Mouse (Mus musculus): ENCODE data around the gene Dnase2a. TPM values are rescaled to one million over a fixed set of nuclear protein-coding genes. Genes with fewer than 3 reads are reported as not detected.
A peak's percentile ranks its signal among the peaks of the same experiment; 100 is the strongest.

The Dnase2a gene
- polyA plus RNA-seq, 1 experiment from 2014 or later: 5.5 TPM

DNA sequence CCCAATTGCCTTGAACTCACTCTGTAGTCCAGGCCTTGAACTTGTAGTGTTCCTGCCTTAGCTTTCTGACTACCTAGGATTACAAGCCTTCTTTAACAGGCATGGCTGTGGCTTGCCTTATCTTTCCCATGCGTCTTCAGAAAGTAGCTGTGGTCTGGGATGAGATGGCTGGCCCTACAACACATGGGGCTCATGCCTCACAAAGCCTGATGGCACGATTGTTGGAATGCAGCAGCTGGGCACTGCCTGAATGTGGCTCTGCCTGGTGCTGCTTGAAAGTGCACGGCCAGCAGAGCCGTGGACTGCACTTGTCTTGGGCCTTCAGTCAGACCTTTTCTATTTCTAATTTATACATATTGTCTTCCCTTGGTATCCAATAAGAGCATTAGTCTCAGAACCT, 23.6 kb upstream of the Dnase2a start:
- no peaks in the 10 kb centered on the region for H3K27me3 ChIP-seq (ENCODE audit: control insufficient read depth, insufficient read depth, low read length)
- 87% methylated on average over 4 of the region's 4 CpGs for WGBS

GRCm38 (mm10) chr8:84888280-84888679, 20.1 kb upstream of the Dnase2a start:
- WGBS: 96% methylated on average over 3 of the region's 3 CpGs
- Histone ChIP-seq H3K9ac (replicated peaks; ENCODE audit: low read length) (no peak overlapping the region), H3K9me3 (replicated peaks; ENCODE audit: control insufficient read depth, low read length) (no peaks in the 10 kb centered on the region), H3K4me3 (ENCODE audit: low read depth, low read length) (no peak overlapping the region), H3K36me3 (replicated peaks; ENCODE audit: control insufficient read depth, insufficient read depth, low read depth, low read length) (no peaks in the 10 kb centered on the region; the same call in 1 of the 2 replicates), H3K27ac (replicated peaks; ENCODE audit: low read depth, low read length) (no peak overlapping the region), H3K4me1 (ENCODE audit: control insufficient read depth, insufficient read depth, low read length) (no peaks in the 10 kb centered on the region), H3K4me2 (ENCODE audit: low read depth, low read length) (no peak overlapping the region), H3K27me3 (ENCODE audit: control insufficient read depth, insufficient read depth, low read length) (no peaks in the 10 kb centered on the region)
- ATAC-seq (replicated peaks; ENCODE audit: insufficient number of reproducible peaks, low FRiP score, low TSS enrichment, low read depth) (no peak), DNase-seq (ENCODE audit: low spot score) (no peak)

More for the DNA sequence above, 23.6 kb upstream of the Dnase2a start:
- no peak overlapping the region for H3K27ac ChIP-seq (replicated peaks; ENCODE audit: low read depth, low read length)
- H3K4me2 ChIP-seq (ENCODE audit: low read depth, low read length): no peak overlapping the region
- H3K4me1 ChIP-seq (ENCODE audit: control insufficient read depth, insufficient read depth, low read length): no peaks in the 10 kb centered on the region
- H3K4me3 ChIP-seq (ENCODE audit: low read depth, low read length): no peak overlapping the region
- no peaks in the 10 kb centered on the region for H3K9me3 ChIP-seq (replicated peaks; ENCODE audit: control insufficient read depth, low read length)
- no peaks in the 10 kb centered on the region; the same call in 1 of the 2 replicates for H3K36me3 ChIP-seq (replicated peaks; ENCODE audit: control insufficient read depth, insufficient read depth, low read depth, low read length)
- no peak overlapping the region for H3K9ac ChIP-seq (replicated peaks; ENCODE audit: low read length)
- ATAC-seq (replicated peaks; ENCODE audit: insufficient number of reproducible peaks, low FRiP score, low TSS enrichment, low read depth) (no peak), DNase-seq (ENCODE audit: low spot score) (no peak)

- no peak for DNase-seq (ENCODE audit: low spot score)
- H3K4me3 ChIP-seq (ENCODE audit: low read depth, low read length): no peak overlapping the region
- H3K9me3 ChIP-seq (replicated peaks; ENCODE audit: control insufficient read depth, low read length): no peaks in the 10 kb centered on the region
- no peak overlapping the region for H3K9ac ChIP-seq (replicated peaks; ENCODE audit: low read length)
- no peaks in the 10 kb centered on the region for H3K4me1 ChIP-seq (ENCODE audit: control insufficient read depth, insufficient read depth, low read length)
- ATAC-seq (replicated peaks; ENCODE audit: insufficient number of reproducible peaks, low FRiP score, low TSS enrichment, low read depth): no peak
- H3K4me2 ChIP-seq (ENCODE audit: low read depth, low read length): no peak overlapping the region
- no peaks in the 10 kb centered on the region; the same call in 1 of the 2 replicates for H3K36me3 ChIP-seq (replicated peaks; ENCODE audit: control insufficient read depth, insufficient read depth, low read depth, low read length)
- H3K27me3 ChIP-seq (ENCODE audit: control insufficient read depth, insufficient read depth, low read length): no peaks in the 10 kb centered on the region
- H3K27ac ChIP-seq (replicated peaks; ENCODE audit: low read depth, low read length): no peak overlapping the region
- WGBS: 96% methylated on average over 1 of the region's 1 CpGs
These were observed 19.2 kb upstream of the Dnase2a start for GRCm38 (mm10) chr8:84889141-84889540.

DNA sequence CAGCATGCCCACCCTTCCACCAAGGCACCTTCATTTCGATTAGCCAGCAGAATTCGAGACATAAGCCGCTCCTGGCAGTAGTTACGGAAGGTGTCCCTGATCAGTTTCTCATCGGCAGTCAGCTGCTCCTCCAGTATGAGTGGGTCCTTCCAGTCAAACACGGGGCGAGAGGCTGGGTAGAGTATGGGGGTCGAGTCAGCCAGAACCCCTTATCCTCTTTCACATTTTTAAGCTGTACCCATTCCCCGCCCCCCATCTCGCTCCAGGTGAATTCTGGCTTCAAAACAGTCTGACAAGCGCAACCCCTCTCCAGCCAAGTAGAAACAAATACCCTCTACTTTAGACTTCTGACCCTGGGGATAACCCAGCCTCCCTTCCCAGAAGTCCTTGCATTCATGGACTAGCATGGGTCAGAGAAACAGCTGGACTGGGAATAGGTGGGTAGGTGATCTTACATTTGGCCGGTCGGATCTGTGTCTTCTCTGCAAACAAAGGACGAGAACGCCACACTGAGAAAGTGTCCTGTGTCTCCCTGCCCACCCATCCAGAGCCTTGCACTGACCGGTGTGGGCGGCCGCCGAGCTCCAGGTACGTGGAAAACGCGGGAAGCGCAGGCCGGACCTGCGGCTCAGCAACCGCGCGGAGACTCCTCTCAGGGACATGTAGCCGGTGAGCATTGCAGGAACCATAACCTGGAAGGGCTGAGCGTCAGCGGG, 15.2 kb upstream of the Dnase2a start:
- Histone ChIP-seq H3K27me3 (ENCODE audit: control insufficient read depth, insufficient read depth, low read length) (no peaks in the 10 kb centered on the region), H3K4me1 (ENCODE audit: control insufficient read depth, insufficient read depth, low read length) (no peaks in the 10 kb centered on the region), H3K4me2 (ENCODE audit: low read depth, low read length) (peak overlapping the region; percentile 75), H3K9me3 (replicated peaks; ENCODE audit: control insufficient read depth, low read length) (no peaks in the 10 kb centered on the region), H3K4me3 (ENCODE audit: low read depth, low read length) (peak overlapping the region; percentile 69), H3K27ac (replicated peaks; ENCODE audit: low read depth, low read length) (no peak overlapping the region; the same call in 1 of the 2 replicates), H3K9ac (replicated peaks; ENCODE audit: low read length) (peak overlapping the region; percentile 72), H3K36me3 (replicated peaks; ENCODE audit: control insufficient read depth, insufficient read depth, low read depth, low read length) (no peaks in the 10 kb centered on the region; the same call in 1 of the 2 replicates)
- WGBS: 11% methylated on average over 31 of the region's 31 CpGs
- no peak for DNase-seq (ENCODE audit: low spot score)
- peak; percentile 52 for ATAC-seq (replicated peaks; ENCODE audit: insufficient number of reproducible peaks, low FRiP score, low TSS enrichment, low read depth)

DNA sequence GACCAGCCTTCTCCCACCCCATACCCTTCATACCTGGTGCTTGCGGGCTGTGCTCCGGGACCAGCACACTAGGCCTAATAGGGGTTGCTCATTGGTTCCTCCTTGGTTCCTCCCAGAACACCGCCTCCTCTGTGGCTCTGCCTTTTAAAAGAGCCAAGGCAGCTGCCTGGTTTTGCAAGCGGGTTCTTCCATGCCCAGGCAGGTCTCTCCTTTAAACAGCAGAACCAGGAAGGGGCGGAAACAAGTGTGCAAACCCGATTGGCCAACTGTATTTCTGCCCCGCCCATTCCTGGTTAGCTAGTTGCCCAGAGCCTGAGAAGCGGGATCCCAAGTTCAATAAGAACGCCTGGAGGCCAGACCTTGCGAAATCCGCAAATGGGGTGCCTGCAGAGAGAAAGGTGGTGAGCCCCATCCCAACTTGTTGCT, 14.6 kb upstream of the Dnase2a start, which contains the start of gene Gcdh:
Gene Gcdh, minus strand, starts transcription at position 213 of the 426 bp plus-strand sequence.
- ATAC-seq (replicated peaks; ENCODE audit: insufficient number of reproducible peaks, low FRiP score, low TSS enrichment, low read depth) (peak; percentile 96), DNase-seq (ENCODE audit: low spot score) (peak; percentile 97)
- Histone ChIP-seq H3K27ac (replicated peaks; ENCODE audit: low read depth, low read length) (no peak within 1 kb of the TSS; the same call in 1 of the 2 replicates), H3K9me3 (replicated peaks; ENCODE audit: control insufficient read depth, low read length) (no peaks in the 10 kb centered on the region), H3K9ac (replicated peaks; ENCODE audit: low read length) (peak within 1 kb of the TSS; percentile 72), H3K4me1 (ENCODE audit: control insufficient read depth, insufficient read depth, low read length) (no peaks in the 10 kb centered on the region), H3K27me3 (ENCODE audit: control insufficient read depth, insufficient read depth, low read length) (no peaks in the 10 kb centered on the region), H3K4me3 (ENCODE audit: low read depth, low read length) (peak within 1 kb of the TSS; percentile 69), H3K4me2 (ENCODE audit: low read depth, low read length) (peak within 1 kb of the TSS; percentile 75), H3K36me3 (replicated peaks; ENCODE audit: control insufficient read depth, insufficient read depth, low read depth, low read length) (no peaks in the 10 kb centered on the region)
- 0% methylated on average over 11 of the region's 11 CpGs for WGBS

GRCm38 (mm10) chr8:84895963-84896362, 12.4 kb upstream of the Dnase2a start:
- no peak for ATAC-seq (replicated peaks; ENCODE audit: insufficient number of reproducible peaks, low FRiP score, low TSS enrichment, low read depth)
- no peaks in the 10 kb centered on the region for H3K27me3 ChIP-seq (ENCODE audit: control insufficient read depth, insufficient read depth, low read length)
- no peaks in the 10 kb centered on the region for H3K9me3 ChIP-seq (replicated peaks; ENCODE audit: control insufficient read depth, low read length)
- H3K27ac ChIP-seq (replicated peaks; ENCODE audit: low read depth, low read length): no peak overlapping the region
- 83% methylated on average over 5 of the region's 5 CpGs for WGBS
- no peaks in the 10 kb centered on the region for H3K4me1 ChIP-seq (ENCODE audit: control insufficient read depth, insufficient read depth, low read length)
- no peaks in the 10 kb centered on the region for H3K36me3 ChIP-seq (replicated peaks; ENCODE audit: control insufficient read depth, insufficient read depth, low read depth, low read length)
- no peak overlapping the region for H3K4me2 ChIP-seq (ENCODE audit: low read depth, low read length)
- H3K4me3 ChIP-seq (ENCODE audit: low read depth, low read length): no peak overlapping the region
- no peak for DNase-seq (ENCODE audit: low spot score)
- H3K9ac ChIP-seq (replicated peaks; ENCODE audit: low read length): no peak overlapping the region

- ATAC-seq (replicated peaks; ENCODE audit: insufficient number of reproducible peaks, low FRiP score, low TSS enrichment, low read depth) (no peak), DNase-seq (ENCODE audit: low spot score) (no peak)
- Histone ChIP-seq H3K27ac (replicated peaks; ENCODE audit: low read depth, low read length) (no peak overlapping the region), H3K4me2 (ENCODE audit: low read depth, low read length) (no peak overlapping the region), H3K27me3 (ENCODE audit: control insufficient read depth, insufficient read depth, low read length) (no peaks in the 10 kb centered on the region), H3K9ac (replicated peaks; ENCODE audit: low read length) (no peak overlapping the region), H3K36me3 (replicated peaks; ENCODE audit: control insufficient read depth, insufficient read depth, low read depth, low read length) (no peaks in the 10 kb centered on the region), H3K4me3 (ENCODE audit: low read depth, low read length) (no peak overlapping the region), H3K4me1 (ENCODE audit: control insufficient read depth, insufficient read depth, low read length) (no peaks in the 10 kb centered on the region), H3K9me3 (replicated peaks; ENCODE audit: control insufficient read depth, low read length) (no peaks in the 10 kb centered on the region)
- WGBS: 64% methylated on average over 4 of the region's 4 CpGs
These were observed 7.3 kb upstream of the Dnase2a start for GRCm38 (mm10) chr8:84901071-84901470.

- Histone ChIP-seq H3K27ac (replicated peaks; ENCODE audit: low read depth, low read length) (no peak within 1 kb of the TSS), H3K4me1 (ENCODE audit: control insufficient read depth, insufficient read depth, low read length) (no peaks in the 10 kb centered on the region), H3K4me3 (ENCODE audit: low read depth, low read length) (peak within 1 kb of the TSS; percentile 61), H3K4me2 (ENCODE audit: low read depth, low read length) (peak within 1 kb of the TSS; percentile 97), H3K9me3 (replicated peaks; ENCODE audit: control insufficient read depth, low read length) (no peaks in the 10 kb centered on the region), H3K36me3 (replicated peaks; ENCODE audit: control insufficient read depth, insufficient read depth, low read depth, low read length) (no peaks in the 10 kb centered on the region), H3K27me3 (ENCODE audit: control insufficient read depth, insufficient read depth, low read length) (no peaks in the 10 kb centered on the region), H3K9ac (replicated peaks; ENCODE audit: low read length) (peak within 1 kb of the TSS; percentile 80)
- no peak for DNase-seq (ENCODE audit: low spot score)
- 72% methylated on average over 3 of the region's 3 CpGs for WGBS
- no peak for ATAC-seq (replicated peaks; ENCODE audit: insufficient number of reproducible peaks, low FRiP score, low TSS enrichment, low read depth)
These were observed 6.6 kb upstream of the Dnase2a start, which contains the start of gene Klf1 for GRCm38 (mm10) chr8:84901752-84902151. TSS of gene Klf1 (plus strand) at chr8:84901928.
